Mouse (Mus musculus): ENCODE results near the gene Hdhd5.

Gene Hdhd5

GRCm38 (mm10) chr6:120483211-120483626 lies 47.9 kb downstream of the Hdhd5 start:
- peak; percentile 76 for DNase-seq (ENCODE audit: low read depth)

GRCm38 (mm10) chr6:120482756-120483155 lies 48.4 kb downstream of the Hdhd5 start:
- no peak for DNase-seq (ENCODE audit: low read depth)

- DNase-seq (ENCODE audit: low read depth) = no peak
Measured at GRCm38 (mm10) chr6:120482021-120482420, 49.1 kb downstream of the Hdhd5 start.

GRCm38 (mm10) chr6:120481538-120481937 lies 49.6 kb downstream of the Hdhd5 start:
- peak; percentile 61 for DNase-seq (ENCODE audit: low read depth)

GRCm38 (mm10) chr6:120480361-120480760 lies 50.8 kb downstream of the Hdhd5 start:
- DNase-seq (ENCODE audit: low read depth) = no peak

- DNase-seq (ENCODE audit: low read depth) = peak; percentile 94
Measured at GRCm38 (mm10) chr6:120479302-120479701, 51.8 kb downstream of the Hdhd5 start.

- no peak for DNase-seq (ENCODE audit: low read depth)
Measured at GRCm38 (mm10) chr6:120475288-120475687, 55.8 kb downstream of the Hdhd5 start.

- DNase-seq (ENCODE audit: low read depth) = peak; percentile 99
Measured at GRCm38 (mm10) chr6:120473427-120473826, 57.7 kb downstream of the Hdhd5 start.

- DNase-seq (ENCODE audit: low read depth) = no peak
Measured at GRCm38 (mm10) chr6:120472455-120473140, 58.5 kb downstream of the Hdhd5 start.

GRCm38 (mm10) chr6:120471991-120472441 lies 59.1 kb downstream of the Hdhd5 start:
- DNase-seq (ENCODE audit: low read depth) = no peak

- DNase-seq (ENCODE audit: low read depth) = peak; percentile 95
Measured at GRCm38 (mm10) chr6:120470666-120471065, 60.5 kb downstream of the Hdhd5 start.

- no peak for DNase-seq (ENCODE audit: low read depth)
Measured at GRCm38 (mm10) chr6:120469770-120470169, 61.3 kb downstream of the Hdhd5 start.

GRCm38 (mm10) chr6:120469268-120469667 lies 61.9 kb downstream of the Hdhd5 start:
- DNase-seq (ENCODE audit: low read depth) = peak; percentile 51

- DNase-seq (ENCODE audit: low read depth) = no peak
Measured at GRCm38 (mm10) chr6:120468259-120468658, 62.9 kb downstream of the Hdhd5 start.

- peak; percentile 98 for DNase-seq (ENCODE audit: low read depth)
Measured at GRCm38 (mm10) chr6:120466609-120467329, 64.3 kb downstream of the Hdhd5 start.

GRCm38 (mm10) chr6:120465393-120465792 lies 65.7 kb downstream of the Hdhd5 start:
- no peak for DNase-seq (ENCODE audit: low read depth)

- no peak for DNase-seq (ENCODE audit: low read depth)
Measured at GRCm38 (mm10) chr6:120464406-120464939, 66.6 kb downstream of the Hdhd5 start.

- DNase-seq (ENCODE audit: low read depth) = peak; percentile 78
Measured at GRCm38 (mm10) chr6:120463884-120464283, 67.2 kb downstream of the Hdhd5 start.

GRCm38 (mm10) chr6:120463086-120463871 lies 67.8 kb downstream of the Hdhd5 start, which contains the start of gene Il17ra:
Gene Il17ra, plus strand, starts transcription at chr6:120463247.
- peak; percentile 68 for DNase-seq (ENCODE audit: low read depth)

GRCm38 (mm10) chr6:120462251-120462650 lies 68.9 kb downstream of the Hdhd5 start:
- DNase-seq (ENCODE audit: low read depth) = no peak

GRCm38 (mm10) chr6:120461217-120461616 lies 69.9 kb downstream of the Hdhd5 start:
- DNase-seq (ENCODE audit: low read depth) = no peak

Measured in 416B (cell line).